Mouse (Mus musculus) forebrain, embryonic 12.5 days (tissue): ENCODE measurements around the gene Tesk2. TPM values are rescaled to one million over a fixed set of nuclear protein-coding genes. Genes with fewer than 3 reads are reported as not detected.
A peak's percentile ranks its signal among the peaks of the same experiment; 100 is the strongest.
"Not testable (repeated sequence)": the region's sequence is repeated elsewhere in the genome, so short reads cannot be mapped to it uniquely, and the experiment has no call there.

Experiments
- ATAC-seq: fragments of 200-750 bp; cut with Nextera tagmentation; 2 replicates; pipeline ENCODE4 v1.8.0; 2017; ENCODE audit warnings: moderate TSS enrichment; ENCODE audit not compliant: low FRiP score
- H3K27ac ChIP-seq: fragments of 300-500 bp; sonication (generic); 2 replicates; pipeline ENCODE4 v1.5.1; 2016; ENCODE audit warnings: mild to moderate bottlenecking
- H3K27me3 ChIP-seq: fragments of 300-500 bp; sonication (generic); 2 replicates; pipeline ENCODE4 v1.6.1; 2016; ENCODE audit warnings: mild to moderate bottlenecking
- H3K36me3 ChIP-seq: fragments of 300-500 bp; sonication (generic); replicated peaks from 2 replicates; pipeline ENCODE4 v1.6.1; 2016; ENCODE audit warnings: mild to moderate bottlenecking
- H3K4me1 ChIP-seq: fragments of 300-500 bp; sonication (generic); 2 replicates; pipeline ENCODE4 v1.6.1; 2016
- H3K4me2 ChIP-seq: fragments of 300-500 bp; sonication (generic); 2 replicates; pipeline ENCODE4 v1.6.1; 2016; ENCODE audit warnings: mild to moderate bottlenecking, moderate library complexity
- H3K4me3 ChIP-seq: fragments of 300-500 bp; sonication (generic); replicated peaks from 2 replicates; pipeline ENCODE4 v1.5.1; 2016; ENCODE audit warnings: mild to moderate bottlenecking
- H3K9ac ChIP-seq: fragments of 300-500 bp; sonication (generic); 2 replicates; pipeline ENCODE4 v1.6.1; 2016; ENCODE audit warnings: mild to moderate bottlenecking
- H3K9me3 ChIP-seq: fragments of 300-500 bp; sonication (generic); 2 replicates; pipeline ENCODE4 v1.6.1; 2016
- WGBS: fragments of 180-500 bp; shearing (Covaris S2); methylation state at CpG from one replicate; pipeline ENCODE4 v1.1.7; 2016; 5-methylcytosine and 5-hydroxymethylcytosine counted together
- polyA plus RNA-seq: library from polyadenylated mRNA; unstranded; fragments of >200 nt; fragmentation: Nextera tagmentation; extraction: Ambion mirVana; gene quantifications from 2 replicates; pipeline ENCODE4 v1.2.1, GENCODE M21; 2016

Tesk2 gene
- 6.5 and 6.7 TPM in 2 replicates for polyA plus RNA-seq

- ATAC-seq: peak; percentile 98
- under 1% methylated on average over 33 of the region's 34 CpGs for WGBS
- H3K9me3 ChIP-seq: no peaks in the 10 kb centered on the region
- no peaks in the 10 kb centered on the region; the same call in 1 of the 2 replicates for H3K36me3 ChIP-seq
- H3K27me3 ChIP-seq: peaks cover 5% of the 10 kb centered on the region; the same call in 1 of the 2 replicates
- H3K9ac ChIP-seq: peak within 1 kb of the TSS; percentile 84
- peak within 1 kb of the TSS; percentile 75 for H3K27ac ChIP-seq
- peak within 1 kb of the TSS; percentile 92 for H3K4me2 ChIP-seq
- peak within 1 kb of the TSS; percentile 78 for H3K4me3 ChIP-seq
- H3K4me1 ChIP-seq: peaks cover 17% of the 10 kb centered on the region
These were observed at the start of gene Tesk2 for GRCm38 (mm10) chr4:116720343-116721097. Gene Tesk2, plus strand, starts transcription at chr4:116720948.

GRCm38 (mm10) chr4:116672785-116673184 is 48.0 kb upstream of the Tesk2 start:
- Histone ChIP-seq H3K36me3 (no peaks in the 10 kb centered on the region), H3K4me2 (no peak overlapping the region), H3K4me1 (no peaks in the 10 kb centered on the region), H3K4me3 (no peak overlapping the region), H3K27me3 (no peaks in the 10 kb centered on the region), H3K9me3 (no peaks in the 10 kb centered on the region), H3K9ac (no peak overlapping the region), H3K27ac (no peak overlapping the region)
- WGBS: 85% methylated on average over 2 of the region's 2 CpGs
- no peak for ATAC-seq

- H3K36me3 ChIP-seq, H3K4me1 ChIP-seq, H3K4me3 ChIP-seq, H3K9ac ChIP-seq, ATAC-seq, H3K4me2 ChIP-seq, H3K27me3 ChIP-seq, H3K9me3 ChIP-seq, H3K27ac ChIP-seq: not testable (repeated sequence)
- WGBS: 93% methylated on average over 6 of the region's 6 CpGs
These were observed 46.0 kb upstream of the Tesk2 start for GRCm38 (mm10) chr4:116674761-116675160.

GRCm38 (mm10) chr4:116676027-116676426 is 44.7 kb upstream of the Tesk2 start:
- Histone ChIP-seq H3K27me3 (no peaks in the 10 kb centered on the region), H3K4me1 (no peaks in the 10 kb centered on the region), H3K9ac (no peak overlapping the region), H3K27ac (no peak overlapping the region), H3K9me3 (no peaks in the 10 kb centered on the region), H3K4me2 (no peak overlapping the region), H3K4me3 (no peak overlapping the region), H3K36me3 (no peaks in the 10 kb centered on the region)
- ATAC-seq: no peak
- 91% methylated on average over 3 of the region's 3 CpGs for WGBS

GRCm38 (mm10) chr4:116677808-116678207 is 42.9 kb upstream of the Tesk2 start:
- H3K9me3 ChIP-seq: no peaks in the 10 kb centered on the region
- no peak overlapping the region for H3K4me2 ChIP-seq
- H3K27ac ChIP-seq: no peak overlapping the region
- no peaks in the 10 kb centered on the region for H3K4me1 ChIP-seq
- H3K36me3 ChIP-seq: no peaks in the 10 kb centered on the region
- no peaks in the 10 kb centered on the region; the same call in 1 of the 2 replicates for H3K27me3 ChIP-seq
- H3K9ac ChIP-seq: no peak overlapping the region
- WGBS: 94% methylated on average over 1 of the region's 1 CpGs
- no peak overlapping the region for H3K4me3 ChIP-seq
- ATAC-seq: no peak

- 74% methylated on average over 5 of the region's 5 CpGs for WGBS
- H3K4me2 ChIP-seq: no peak overlapping the region
- no peak overlapping the region for H3K9ac ChIP-seq
- no peaks in the 10 kb centered on the region for H3K4me1 ChIP-seq
- ATAC-seq: no peak
- H3K27me3 ChIP-seq: no peaks in the 10 kb centered on the region; the same call in 1 of the 2 replicates
- no peaks in the 10 kb centered on the region for H3K36me3 ChIP-seq
- no peak overlapping the region for H3K4me3 ChIP-seq
- H3K9me3 ChIP-seq: no peaks in the 10 kb centered on the region
- no peak overlapping the region for H3K27ac ChIP-seq
These were observed 41.6 kb upstream of the Tesk2 start for GRCm38 (mm10) chr4:116679141-116679540.

- not testable (repeated sequence) for H3K9me3 ChIP-seq, H3K4me2 ChIP-seq, H3K4me1 ChIP-seq, H3K27me3 ChIP-seq, H3K4me3 ChIP-seq, H3K9ac ChIP-seq, H3K36me3 ChIP-seq, H3K27ac ChIP-seq, ATAC-seq
- WGBS: 87% methylated on average over 4 of the region's 4 CpGs
These were observed 40.2 kb upstream of the Tesk2 start for GRCm38 (mm10) chr4:116680521-116680920.

GRCm38 (mm10) chr4:116683957-116684356 is 36.8 kb upstream of the Tesk2 start:
- peaks cover 25% of the 10 kb centered on the region for H3K4me1 ChIP-seq
- H3K9me3 ChIP-seq: no peaks in the 10 kb centered on the region
- no peak overlapping the region for H3K4me3 ChIP-seq
- no peak overlapping the region for H3K9ac ChIP-seq
- H3K4me2 ChIP-seq: no peak overlapping the region
- no peak overlapping the region for H3K27ac ChIP-seq
- no peak for ATAC-seq
- no peaks in the 10 kb centered on the region; the same call in 1 of the 2 replicates for H3K27me3 ChIP-seq
- WGBS: 93% methylated on average over 4 of the region's 4 CpGs
- H3K36me3 ChIP-seq: peaks cover 11% of the 10 kb centered on the region

GRCm38 (mm10) chr4:116684665-116685064 is 36.1 kb upstream of the Tesk2 start:
- Histone ChIP-seq H3K36me3 (peaks cover 18% of the 10 kb centered on the region), H3K4me1 (peaks cover 25% of the 10 kb centered on the region), H3K27me3 (no peaks in the 10 kb centered on the region; the same call in 1 of the 2 replicates), H3K9ac (peak overlapping the region; percentile 77; the same call in 1 of the 2 replicates), H3K4me3 (no peak overlapping the region; the same call in 1 of the 2 replicates), H3K4me2 (peak overlapping the region; percentile 71), H3K9me3 (no peaks in the 10 kb centered on the region), H3K27ac (peak overlapping the region; percentile 94)
- no peak for ATAC-seq
- WGBS: 72% methylated on average over 2 of the region's 2 CpGs

GRCm38 (mm10) chr4:116685402-116686061 is 35.2 kb upstream of the Tesk2 start, which contains the start of gene Prdx1:
Gene Prdx1, plus strand, starts transcription at chr4:116685544.
- WGBS: under 1% methylated on average over 56 of the region's 56 CpGs
- peaks cover 24% of the 10 kb centered on the region for H3K36me3 ChIP-seq
- peak; percentile 98 for ATAC-seq
- no peaks in the 10 kb centered on the region; the same call in 1 of the 2 replicates for H3K27me3 ChIP-seq
- peak within 1 kb of the TSS; percentile 71 for H3K4me2 ChIP-seq
- H3K9me3 ChIP-seq: no peaks in the 10 kb centered on the region
- H3K27ac ChIP-seq: peak within 1 kb of the TSS; percentile 94
- H3K4me1 ChIP-seq: peaks cover 25% of the 10 kb centered on the region
- peak within 1 kb of the TSS; percentile 77 for H3K9ac ChIP-seq
- peak within 1 kb of the TSS; percentile 69 for H3K4me3 ChIP-seq

- ATAC-seq: no peak
- WGBS: 35% methylated on average over 1 of the region's 1 CpGs
- Histone ChIP-seq H3K4me1 (peaks cover 25% of the 10 kb centered on the region), H3K27me3 (no peaks in the 10 kb centered on the region; the same call in 1 of the 2 replicates), H3K4me3 (peak overlapping the region; percentile 69), H3K9ac (peak overlapping the region; percentile 77; the same call in 1 of the 2 replicates), H3K27ac (no peak overlapping the region), H3K4me2 (peak overlapping the region; percentile 71), H3K36me3 (peaks cover 38% of the 10 kb centered on the region), H3K9me3 (no peaks in the 10 kb centered on the region)
These were observed 33.7 kb upstream of the Tesk2 start for GRCm38 (mm10) chr4:116687041-116687440.

- no peak overlapping the region for H3K4me2 ChIP-seq
- H3K4me3 ChIP-seq: no peak overlapping the region
- H3K27ac ChIP-seq: no peak overlapping the region
- no peak overlapping the region for H3K9ac ChIP-seq
- H3K9me3 ChIP-seq: no peaks in the 10 kb centered on the region
- peaks cover 25% of the 10 kb centered on the region for H3K4me1 ChIP-seq
- peaks cover 60% of the 10 kb centered on the region for H3K36me3 ChIP-seq
- 93% methylated on average over 4 of the region's 4 CpGs for WGBS
- ATAC-seq: no peak
- H3K27me3 ChIP-seq: no peaks in the 10 kb centered on the region
These were observed 31.4 kb upstream of the Tesk2 start for GRCm38 (mm10) chr4:116689309-116689876.
